Mouse (Mus musculus) CH12.LX (cell line): ENCODE measurements around the gene S100a16. TPM values are rescaled to one million over a fixed set of nuclear protein-coding genes. Genes with fewer than 3 reads are reported as not detected.

Experiments used
- DNase-seq: peaks from one replicate; pipeline ENCODE4 v3.0.0-alpha.2; 2013; ENCODE audit errors: extremely low read depth
- H3K27ac ChIP-seq: 2 replicates; pipeline ENCODE4 v1.5.1; 2012; ENCODE audit warnings: low read depth, mild to moderate bottlenecking, control low read depth, moderate library complexity; ENCODE audit not compliant: insufficient read depth
- H3K27me3 ChIP-seq: replicated peaks from 2 replicates; pipeline ENCODE3; 2012; ENCODE audit warnings: inconsistent platforms
- H3K36me3 ChIP-seq, 2 experiments: replicated peaks in 1 of 2; 2 replicates each; pipeline versions ENCODE3 to v1.6.1; 2012; ENCODE audit warnings: inconsistent platforms in 1 of 2, low read length in 1 of 2, mild to moderate bottlenecking in 1 of 2, mixed read lengths in 1 of 2, moderate library complexity in 1 of 2; ENCODE audit not compliant: control insufficient read depth in 1 of 2, insufficient read depth in 1 of 2
- H3K4me1 ChIP-seq, 2 experiments: 2 replicates each; pipeline ENCODE4 v1.6.1; 2012; ENCODE audit warnings: inconsistent platforms in 1 of 2, moderate library complexity in 1 of 2; ENCODE audit not compliant: insufficient read depth in 2 of 2, control insufficient read depth in 1 of 2
- H3K4me2 ChIP-seq: 2 replicates; pipeline ENCODE4 v1.6.1; 2012; ENCODE audit warnings: low read depth, mild to moderate bottlenecking, control low read depth; ENCODE audit not compliant: poor library complexity, insufficient read depth, severe bottlenecking
- H3K4me3 ChIP-seq, 3 experiments: fragments of 150-350 bp in 1 of 3; sonication (generic) in 1 of 3; replicated peaks in 1 of 3; 2 replicates each; pipeline versions ENCODE3 to v1.5.1; 2011 to 2012; ENCODE audit warnings: low read depth in 2 of 3, low read length in 2 of 3, mild to moderate bottlenecking in 2 of 3, moderate library complexity in 2 of 3, control low read depth in 1 of 3, improper control_type of control experiment in 1 of 3, inconsistent platforms in 1 of 3, mixed read lengths in 1 of 3; ENCODE audit not compliant: poor library complexity in 1 of 3
- H3K79me2 ChIP-seq: replicated peaks from 2 replicates; pipeline ENCODE4 v1.6.1; 2012; ENCODE audit warnings: mild to moderate bottlenecking, moderate library complexity; ENCODE audit not compliant: control insufficient read depth, poor library complexity, insufficient read depth, severe bottlenecking; ENCODE audit errors: extremely low read depth
- H3K9ac ChIP-seq: 2 replicates; pipeline ENCODE4 v1.6.1; 2012; ENCODE audit warnings: low read depth, mild to moderate bottlenecking, control low read depth, moderate library complexity; ENCODE audit not compliant: insufficient read depth
- H3K9me3 ChIP-seq: replicated peaks from 2 replicates; pipeline ENCODE3; 2012; ENCODE audit warnings: low read length, inconsistent platforms, mixed read lengths
- BHLHE40 ChIP-seq: IDR thresholded peaks from 2 replicates; pipeline ENCODE4 v1.6.1; 2011; ENCODE audit warnings: mild to moderate bottlenecking, low read depth, low read length, improper control_type of control experiment
- CHD1 ChIP-seq: IDR thresholded peaks from 2 replicates; pipeline ENCODE4 v1.6.1; 2012; ENCODE audit warnings: low read depth, low read length, improper control_type of control experiment, inconsistent platforms
- CHD2 ChIP-seq: IDR thresholded peaks from 2 replicates; pipeline ENCODE4 v1.6.1; 2011; ENCODE audit warnings: low read length, improper control_type of control experiment
- CTCF ChIP-seq, 2 experiments: IDR thresholded peaks in 1 of 2; conservative IDR thresholded peaks in 1 of 2; 2 replicates each; pipeline ENCODE4 v1.5.1; 2011 to 2012; ENCODE audit warnings: low read depth in 2 of 2, low read length in 2 of 2, improper control_type of control experiment in 1 of 2, inconsistent platforms in 1 of 2, mild to moderate bottlenecking in 1 of 2, moderate library complexity in 1 of 2
- E2F4 ChIP-seq: IDR thresholded peaks from 2 replicates; pipeline ENCODE4 v1.6.1; 2011; ENCODE audit warnings: low read depth, low read length, improper control_type of control experiment; ENCODE audit not compliant: insufficient replicate concordance
- ELF1 ChIP-seq: IDR thresholded peaks from 2 replicates; pipeline ENCODE4 v1.6.1; 2014; ENCODE audit warnings: low read depth, mild to moderate bottlenecking, inconsistent platforms, low read length, improper control_type of control experiment
- EP300 ChIP-seq: IDR thresholded peaks from 2 replicates; pipeline ENCODE4 v1.6.1; 2011; ENCODE audit warnings: low read length, improper control_type of control experiment
- GABPA ChIP-seq: IDR thresholded peaks from 2 replicates; pipeline ENCODE4 v1.6.1; 2012; ENCODE audit warnings: low read depth, low read length, improper control_type of control experiment, inconsistent platforms; ENCODE audit not compliant: insufficient replicate concordance
- HCFC1 ChIP-seq: IDR thresholded peaks from 2 replicates; pipeline ENCODE4 v1.6.1; 2012; ENCODE audit warnings: low read depth, mild to moderate bottlenecking, inconsistent platforms, low read length, improper control_type of control experiment
- IRF4 ChIP-seq: IDR thresholded peaks from 2 replicates; pipeline ENCODE4 v1.6.1; 2014; ENCODE audit warnings: low read depth, mild to moderate bottlenecking, inconsistent platforms, low read length, improper control_type of control experiment
- JUN ChIP-seq: IDR thresholded peaks from 2 replicates; pipeline ENCODE4 v1.6.1; 2011; ENCODE audit warnings: low read depth, mild to moderate bottlenecking, low read length, improper control_type of control experiment, moderate library complexity; ENCODE audit not compliant: insufficient read depth
- JUND ChIP-seq: conservative IDR thresholded peaks from 2 replicates; pipeline ENCODE4 v1.6.1; 2011; ENCODE audit warnings: low read depth, low read length, improper control_type of control experiment
- KAT2A ChIP-seq: IDR thresholded peaks from 2 replicates; pipeline ENCODE4 v1.6.1; 2012; ENCODE audit warnings: low read length, improper control_type of control experiment, inconsistent platforms; ENCODE audit not compliant: insufficient replicate concordance
- MAX ChIP-seq: IDR thresholded peaks from 2 replicates; pipeline ENCODE4 v1.6.1; 2011; ENCODE audit warnings: low read length, improper control_type of control experiment
- MAZ ChIP-seq: IDR thresholded peaks from 2 replicates; pipeline ENCODE4 v1.6.1; 2012; ENCODE audit warnings: low read depth, mild to moderate bottlenecking, inconsistent platforms, low read length, improper control_type of control experiment, moderate library complexity
- MEF2A ChIP-seq: IDR thresholded peaks from 2 replicates; pipeline ENCODE4 v1.6.1; 2014; ENCODE audit warnings: low read depth, mild to moderate bottlenecking, inconsistent platforms, low read length, improper control_type of control experiment, borderline replicate concordance
- MXI1 ChIP-seq: IDR thresholded peaks from 2 replicates; pipeline ENCODE4 v1.6.1; 2011; ENCODE audit warnings: mild to moderate bottlenecking, low read depth, low read length, improper control_type of control experiment
- MYC ChIP-seq: IDR thresholded peaks from 2 replicates; pipeline ENCODE4 v1.6.1; 2011; ENCODE audit warnings: low read depth, mild to moderate bottlenecking, improper control_type of control experiment, low read length
- NELFE ChIP-seq: IDR thresholded peaks from 2 replicates; pipeline ENCODE4 v1.6.1; 2011; ENCODE audit warnings: low read depth, low read length, improper control_type of control experiment
- NRF1 ChIP-seq: IDR thresholded peaks from 2 replicates; pipeline ENCODE4 v1.6.1; 2014; ENCODE audit warnings: low read depth, mild to moderate bottlenecking, inconsistent platforms, low read length, improper control_type of control experiment, moderate library complexity
- PAX5 ChIP-seq: IDR thresholded peaks from 2 replicates; pipeline ENCODE4 v1.6.1; 2012; ENCODE audit warnings: low read length, inconsistent platforms, mixed read lengths
- POLR2A ChIP-seq: IDR thresholded peaks from 2 replicates; pipeline ENCODE4 v1.6.1; 2011; ENCODE audit warnings: low read depth, mild to moderate bottlenecking, improper control_type of control experiment, low read length
- POLR2AphosphoS2 ChIP-seq: IDR thresholded peaks from 2 replicates; pipeline ENCODE4 v1.6.1; 2011; ENCODE audit warnings: low read depth, low read length, improper control_type of control experiment
- RAD21 ChIP-seq: IDR thresholded peaks from 2 replicates; pipeline ENCODE4 v1.6.1; 2011; ENCODE audit warnings: low read depth, mild to moderate bottlenecking, low read length, improper control_type of control experiment, moderate library complexity
- SIN3A ChIP-seq: IDR thresholded peaks from 2 replicates; pipeline ENCODE4 v1.6.1; 2012; ENCODE audit warnings: low read length, improper control_type of control experiment, inconsistent platforms
- SMC3 ChIP-seq: IDR thresholded peaks from 2 replicates; pipeline ENCODE4 v1.6.1; 2011; ENCODE audit warnings: low read depth, low read length, improper control_type of control experiment
- TCF12 ChIP-seq: IDR thresholded peaks from 2 replicates; pipeline ENCODE4 v1.6.1; 2014; ENCODE audit warnings: low read depth, mild to moderate bottlenecking, inconsistent platforms, low read length, improper control_type of control experiment
- UBTF ChIP-seq: IDR thresholded peaks from 2 replicates; pipeline ENCODE4 v1.6.1; 2012; ENCODE audit warnings: low read depth, mild to moderate bottlenecking, inconsistent platforms, low read length, improper control_type of control experiment, moderate library complexity
- USF1 ChIP-seq: IDR thresholded peaks from 2 replicates; pipeline ENCODE4 v1.6.1; 2014; ENCODE audit warnings: low read depth, mild to moderate bottlenecking, inconsistent platforms, low read length, improper control_type of control experiment
- USF2 ChIP-seq: conservative IDR thresholded peaks from 2 replicates; pipeline ENCODE4 v1.6.1; 2011; ENCODE audit warnings: low read depth, low read length, improper control_type of control experiment
- ZC3H11A ChIP-seq: IDR thresholded peaks from 2 replicates; pipeline ENCODE4 v1.6.1; 2012; ENCODE audit warnings: low read depth, mild to moderate bottlenecking, inconsistent platforms, low read length, improper control_type of control experiment
- ZMIZ1 ChIP-seq: IDR thresholded peaks from 2 replicates; pipeline ENCODE4 v1.6.1; 2012; ENCODE audit warnings: low read depth, mild to moderate bottlenecking, inconsistent platforms, low read length, improper control_type of control experiment
- dilution Hi-C: fragments of 300-500 bp; cut with MboI; formaldehyde crosslinking; loops from 2 replicates; pipeline ENCODE4 v1.14.3; 2020; ENCODE audit warnings: low sequenced_read_pairs; ENCODE audit not compliant: extremely low pct_unique_long_range_greater_than_20kb, extremely low pct_ligation_motif_present
- in situ Hi-C: fragments of 300-500 bp; cut with MboI; formaldehyde crosslinking; loops from 3 replicates; pipeline ENCODE4 v1.14.3; 2019; ENCODE audit warnings: low sequenced_read_pairs, low pct_ligation_motif_present, low pct_unique_long_range_greater_than_20kb, mixed read lengths
- polyA plus RNA-seq: library from polyadenylated mRNA; unstranded; fragments of >175 nt; gene quantifications from 2 replicates; pipeline ENCODE4 v1.2.1, GENCODE M21; 2012; ENCODE audit warnings: low read depth; ENCODE audit not compliant: insufficient read length
- total RNA-seq, 2 experiments: library from RNA; depleted of rRNA; stranded (reverse); fragments of 300-350 nt in 1 of 2; fragments of >200 nt in 1 of 2; gene quantifications; 2 replicates each; pipeline ENCODE4 v1.2.3; 2012 to 2014

The S100a16 gene
- total and polyA plus RNA-seq, 3 experiments = not detected

DNA sequence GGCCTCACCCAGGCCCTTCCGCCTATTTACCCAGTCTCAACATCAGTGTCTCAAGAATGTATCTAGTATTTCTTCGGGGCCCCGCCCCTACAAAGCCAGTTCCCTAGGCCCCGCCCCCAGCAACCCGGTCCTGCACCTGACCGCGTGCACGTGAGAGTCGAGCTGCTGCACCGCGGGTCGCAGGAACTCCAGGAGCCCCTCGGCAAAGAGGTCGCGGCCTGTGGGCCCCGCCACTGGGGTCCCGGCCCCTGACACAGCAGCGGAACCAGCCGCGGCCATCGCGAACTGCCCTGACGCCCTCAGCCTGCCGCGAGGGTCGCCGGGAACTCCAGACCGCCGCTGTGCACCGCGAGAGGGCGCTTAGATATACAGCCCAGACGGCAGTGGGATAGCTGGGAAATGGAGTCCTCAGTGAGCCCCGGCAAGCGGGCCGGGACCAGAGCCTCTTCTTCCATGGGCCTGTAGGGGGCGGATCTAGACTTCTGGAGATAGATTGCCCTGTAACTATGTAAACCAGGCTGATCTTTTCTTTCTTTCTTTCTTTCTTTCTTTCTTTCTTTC, 46.3 kb upstream of the S100a16 start, which contains the start of gene Snapin:
Gene Snapin (minus strand): TSS at position 338 of the 561 bp plus-strand sequence.
- Histone ChIP-seq H3K27me3 (no peaks in the 10 kb centered on the region), H3K4me2 (peak within 1 kb of the TSS; percentile 87), H3K9me3 (no peaks in the 10 kb centered on the region), H3K4me3 (peak within 1 kb of the TSS; percentile 67 to 79 (median 71)), H3K9ac (peak within 1 kb of the TSS; percentile 95), H3K4me1 (peaks cover 0 to 11% of the 10 kb centered on the region in 2 experiments; a peak in 2 of 4 replicates), H3K36me3 (peaks cover 34 to 59% of the 10 kb centered on the region in 2 experiments), H3K79me2 (peaks cover 7% of the 10 kb centered on the region; the same call in 1 of the 2 replicates), H3K27ac (peak within 1 kb of the TSS; percentile 44)
- dilution Hi-C loops (no loop called here), in situ Hi-C loops (no loop called here)
- peak; percentile 96 for DNase-seq
- TF ChIP-seq KAT2A (peak; percentile 90; the same call in 1 of the 2 replicates), ELF1 (peak; percentile 73), USF1 (no peak), NELFE (peak; percentile 78), ZMIZ1 (peak; percentile 73), JUND (no peak), MAZ (peak; percentile 53; the same call in 1 of the 2 replicates), CTCF (conservative IDR thresholded peaks at IDR 0.05 in 1 of 2, IDR thresholded peaks at IDR 0.05 in 1 of 2; ENCODE audit: low read depth in 2 of 2, low read length in 2 of 2) (peak; percentile 24 to 89; a peak in 2 of 4 replicates), POLR2AphosphoS2 (peak; percentile 71; the same call in 1 of the 2 replicates), SIN3A (peak; percentile 84), USF2 (no peak), POLR2A (peak; percentile 86), E2F4 (no peak), UBTF (0 out of 2 replicates have a peak, but pooled peaks have one; percentile 47), TCF12 (peak; percentile 76; the same call in 1 of the 2 replicates), RAD21 (peak; percentile 41), MYC (peak; percentile 69; the same call in 1 of the 2 replicates), SMC3 (peak; percentile 53), CHD1 (no peak), CHD2 (peak; percentile 96), MAX (peak; percentile 64), HCFC1 (peak; percentile 96), EP300 (peak; percentile 14; the same call in 1 of the 2 replicates), IRF4 (peak; percentile 55; the same call in 1 of the 2 replicates), GABPA (peak; percentile 49; the same call in 1 of the 2 replicates), PAX5 (no peak), MEF2A (peak; percentile 45), NRF1 (peak; percentile 33; the same call in 1 of the 2 replicates), ZC3H11A (no peak), JUN (no peak), MXI1 (peak; percentile 87), BHLHE40 (peak; percentile 96)
